Mouse (Mus musculus): ENCODE data around the gene Cdk15. TPM values are rescaled to one million over a fixed set of nuclear protein-coding genes. Genes with fewer than 3 reads are reported as not detected.

The Cdk15 gene
- total RNA-seq, 2 experiments from 2014 or later = not detected

GRCm38 (mm10) chr1:59321076-59321879 lies 64.6 kb downstream of the Cdk15 start:
- no peak for DNase-seq
- intact Hi-C loops (cut with DNase I) = loop anchor here (5.0 kb wide), 1 partner anchor 261 kb away; no protein-coding TSS in a partner anchor

DNA sequence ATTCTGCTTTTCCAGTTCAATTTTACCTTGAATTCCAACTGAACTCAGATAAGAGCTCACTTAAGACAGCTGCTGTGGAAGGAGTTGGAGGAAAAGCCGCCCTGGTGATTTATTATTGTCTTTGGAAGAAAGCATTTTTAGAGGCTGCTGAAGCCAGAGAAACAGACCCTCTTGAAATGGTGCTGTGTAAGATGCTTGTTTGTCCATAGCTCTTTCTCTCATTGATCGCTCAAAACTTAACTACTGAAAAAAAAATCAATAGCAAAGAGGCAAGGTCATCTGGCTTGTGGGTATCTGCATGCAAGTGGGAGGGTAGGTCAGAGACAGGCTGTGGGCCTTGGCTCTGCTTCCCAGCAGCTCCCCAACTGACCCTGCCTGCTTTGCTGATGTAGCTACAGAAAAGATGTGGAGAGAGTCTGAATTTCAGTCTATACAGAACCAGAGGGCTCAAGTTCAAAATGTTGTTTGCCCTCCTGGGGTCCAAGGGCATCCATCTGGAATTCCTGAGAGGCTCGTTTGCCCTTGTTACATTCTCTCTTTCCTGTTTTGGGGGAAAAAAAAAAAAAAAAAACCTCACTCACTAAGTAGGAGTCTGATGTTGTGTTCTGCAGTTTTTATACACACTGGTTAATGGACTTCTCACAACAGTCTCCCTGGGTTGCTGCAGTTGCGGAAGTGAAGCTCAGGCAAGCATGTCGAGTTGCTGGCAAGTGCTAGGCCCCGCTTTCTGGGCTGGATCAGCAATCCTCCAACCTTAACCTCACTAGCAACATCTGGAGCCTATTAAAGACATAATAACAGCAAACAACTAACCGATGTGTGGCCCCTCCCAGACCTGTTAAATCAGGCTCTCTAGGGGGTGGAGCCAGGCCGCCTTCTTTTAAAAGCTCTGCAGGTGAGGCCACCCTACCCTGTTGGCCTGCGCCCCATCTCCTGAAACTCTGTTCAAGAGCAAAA lies 65.5 kb downstream of the Cdk15 start:
- DNase-seq = no peak
- intact Hi-C loops (cut with DNase I) = loop anchor here (5.0 kb wide), 1 partner anchor 260 kb away; no protein-coding TSS in a partner anchor

DNA sequence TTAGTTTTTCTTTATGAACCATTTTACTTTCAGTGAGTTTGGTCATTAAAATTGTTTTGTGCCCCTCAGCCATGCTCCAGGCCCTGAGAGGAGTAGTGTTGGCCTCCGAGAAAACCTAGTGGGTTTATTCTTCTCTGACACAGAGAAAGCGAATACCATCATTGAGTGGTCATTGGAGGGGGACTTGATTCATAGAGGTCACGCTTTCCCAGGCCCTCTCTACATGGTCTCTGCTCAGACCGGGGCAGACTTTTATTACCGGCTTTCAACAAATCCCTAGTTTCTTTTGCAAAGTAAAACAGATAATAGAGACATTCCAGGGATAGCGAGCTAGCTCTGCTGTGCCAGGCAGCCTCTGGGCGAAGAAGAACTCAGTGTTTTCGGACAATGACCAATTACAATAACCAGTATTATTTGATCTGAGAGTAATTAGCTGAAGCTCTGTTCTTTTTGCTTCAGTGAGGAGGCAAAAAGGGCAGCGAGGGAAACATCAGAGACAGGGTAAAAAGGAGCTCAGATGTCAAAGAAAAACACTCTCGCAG lies 70.2 kb downstream of the Cdk15 start:
- intact Hi-C loops (cut with DNase I) = no loop called here
- DNase-seq = no peak

- DNase-seq = no peak
- intact Hi-C loops (cut with DNase I) = no loop called here
Observed at GRCm38 (mm10) chr1:59332737-59333385, 76.2 kb downstream of the Cdk15 start.

DNA sequence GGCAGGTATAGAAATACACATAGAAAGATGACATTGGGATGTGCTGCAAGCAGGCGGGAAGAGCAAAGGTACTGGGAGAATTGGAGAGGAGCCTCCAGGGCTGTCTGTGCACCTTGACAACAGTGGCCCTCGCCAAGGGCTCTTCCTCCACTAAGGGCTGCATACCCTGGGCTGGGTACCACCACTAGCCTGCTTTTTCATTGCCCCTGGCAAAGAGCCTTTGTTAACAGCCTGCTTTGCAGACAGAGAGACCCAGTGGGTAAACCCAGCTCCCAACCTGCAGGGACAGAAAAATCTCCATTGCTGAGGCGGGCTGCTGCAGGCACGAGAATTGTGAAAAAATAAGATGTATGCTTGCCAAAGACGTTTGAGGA lies 76.7 kb downstream of the Cdk15 start:
- intact Hi-C loops (cut with DNase I) = no loop called here
- no peak for DNase-seq

GRCm38 (mm10) chr1:59333860-59334561 lies 77.3 kb downstream of the Cdk15 start:
- intact Hi-C loops (cut with DNase I) = no loop called here
- no peak for DNase-seq

DNA sequence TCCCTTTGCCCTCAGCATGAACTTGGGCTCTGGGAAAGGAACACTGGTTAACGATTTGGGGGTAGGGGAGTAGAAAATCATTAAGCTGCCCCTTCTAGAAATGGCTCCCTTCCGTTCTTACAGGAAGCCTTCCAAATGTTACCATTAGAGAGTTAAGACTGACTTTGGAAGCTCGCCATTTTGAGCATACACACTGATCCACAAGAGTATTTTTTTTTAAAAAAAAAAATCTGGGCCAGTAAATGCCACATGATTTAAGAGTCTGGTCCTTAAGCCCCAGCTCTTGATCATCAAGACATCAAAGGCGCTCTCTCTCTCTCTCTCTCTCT lies 77.8 kb downstream of the Cdk15 start:
- intact Hi-C loops (cut with DNase I) = no loop called here
- DNase-seq = no peak

GRCm38 (mm10) chr1:59336256-59336655 lies 79.5 kb downstream of the Cdk15 start:
- DNase-seq = no peak
- intact Hi-C loops (cut with DNase I) = loop anchor here (5.0 kb wide), 1 partner anchor 76 kb away; no protein-coding TSS in a partner anchor

GRCm38 (mm10) chr1:59340814-59341588 lies 84.3 kb downstream of the Cdk15 start:
- no peak for DNase-seq

DNA sequence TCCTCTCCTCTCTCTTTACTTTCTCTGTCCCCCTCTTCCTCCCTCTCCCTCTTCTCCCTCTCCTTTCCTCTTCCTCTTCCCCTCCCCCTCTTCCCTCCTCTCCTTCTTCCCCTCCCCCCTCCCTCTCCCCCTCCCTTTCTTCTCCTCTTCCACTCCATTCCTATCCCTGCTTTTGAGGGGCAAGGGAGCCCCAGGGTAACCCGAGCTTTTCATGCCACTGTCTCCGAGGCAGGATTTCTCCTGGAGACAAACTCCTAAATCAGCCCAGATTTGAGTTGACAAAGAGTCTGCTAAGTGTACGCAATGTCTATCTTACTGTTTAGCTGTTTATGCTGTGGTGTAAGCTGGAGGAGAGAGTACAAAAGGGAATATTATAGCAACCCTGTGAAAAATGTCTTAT lies 85.0 kb downstream of the Cdk15 start:
- DNase-seq = no peak

More at GRCm38 (mm10) chr1:59340814-59341588, 84.3 kb downstream of the Cdk15 start:
- intact Hi-C loops (cut with DNase I) = no loop called here

DNA sequence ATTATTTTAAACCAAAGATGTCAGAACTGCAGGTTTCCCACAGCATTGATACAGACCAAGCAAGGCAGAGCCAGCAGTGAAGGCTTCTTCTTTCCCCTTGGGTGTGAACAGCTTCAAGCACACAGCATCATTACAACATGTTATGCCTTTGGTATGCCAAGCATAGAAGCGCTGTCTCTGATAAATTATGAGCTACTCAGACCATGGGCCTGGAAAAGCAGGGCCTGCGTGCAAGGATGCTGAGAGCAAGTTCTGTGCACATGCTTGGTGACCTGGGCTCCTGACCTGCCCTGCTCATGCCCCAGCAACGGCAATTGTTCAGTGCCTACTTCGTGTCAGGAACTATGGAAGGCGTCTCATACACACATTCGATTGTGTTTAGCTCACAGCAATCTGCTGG lies 85.4 kb downstream of the Cdk15 start:
- DNase-seq = no peak
- intact Hi-C loops (cut with DNase I) = no loop called here

More for the DNA sequence above, 85.0 kb downstream of the Cdk15 start:
- intact Hi-C loops (cut with DNase I) = no loop called here

DNA sequence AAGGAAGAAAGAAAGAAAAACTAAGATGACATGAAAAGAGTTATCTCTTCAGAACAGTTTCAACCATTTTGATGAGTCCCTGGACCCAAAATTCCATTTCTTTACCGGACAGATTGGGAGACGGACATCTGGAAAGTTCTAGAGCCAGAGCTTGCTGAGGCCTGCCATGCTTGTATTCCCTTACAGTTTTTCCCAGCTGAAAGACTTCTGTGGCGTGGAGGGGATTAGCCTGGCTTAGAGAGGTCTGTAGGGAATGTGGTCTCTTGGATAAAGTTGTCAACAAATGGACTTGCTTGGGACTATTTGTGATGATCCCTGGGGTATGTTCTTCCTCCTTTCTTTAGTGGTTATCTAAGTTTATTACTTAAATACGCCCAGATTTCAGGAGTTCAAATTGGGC lies 96.0 kb downstream of the Cdk15 start:
- intact Hi-C loops (cut with DNase I) = no loop called here
- no peak for DNase-seq

DNA sequence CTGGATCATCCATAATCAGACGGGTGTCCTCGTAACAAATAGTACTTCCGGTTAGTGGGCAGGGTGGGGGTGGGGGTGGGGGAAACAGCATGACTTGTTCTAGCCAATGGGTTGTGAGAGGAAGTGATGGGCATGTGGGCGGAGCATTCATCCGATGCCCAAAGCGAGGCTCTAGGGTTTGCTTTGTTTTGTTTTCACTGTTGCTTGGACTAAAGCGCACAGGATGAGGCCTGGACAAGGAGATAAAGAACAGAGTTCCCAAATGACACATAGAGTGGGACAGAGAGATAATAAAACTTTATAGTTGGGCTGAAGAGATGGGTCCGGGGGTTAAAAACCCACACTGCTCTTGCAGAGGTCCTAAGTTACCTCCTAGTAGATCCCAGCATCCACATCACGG lies 98.7 kb downstream of the Cdk15 start:
- intact Hi-C loops (cut with DNase I) = no loop called here

DNA sequence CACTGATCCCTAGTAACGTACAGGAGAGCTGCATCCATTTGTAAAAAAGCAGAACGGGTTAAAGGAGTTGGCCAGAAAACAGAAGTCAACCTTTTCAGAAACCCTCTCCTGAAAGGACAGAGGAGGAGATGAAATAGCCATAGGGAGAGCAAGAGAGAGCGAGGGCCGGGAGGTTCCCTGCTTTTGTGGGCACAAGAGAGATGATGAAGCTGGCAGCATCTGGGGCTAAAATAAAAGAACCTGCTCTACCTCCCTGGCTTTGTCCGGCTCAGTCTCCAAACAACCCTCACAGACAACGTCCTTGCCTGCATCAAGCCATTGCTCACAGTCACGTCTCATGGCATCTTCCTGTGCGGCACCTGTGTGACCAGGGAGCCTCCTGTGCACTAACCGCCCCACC lies 102.4 kb downstream of the Cdk15 start:
- no peak for DNase-seq
- intact Hi-C loops (cut with DNase I) = no loop called here

More for the DNA sequence above, 98.7 kb downstream of the Cdk15 start:
- no peak for DNase-seq

DNA sequence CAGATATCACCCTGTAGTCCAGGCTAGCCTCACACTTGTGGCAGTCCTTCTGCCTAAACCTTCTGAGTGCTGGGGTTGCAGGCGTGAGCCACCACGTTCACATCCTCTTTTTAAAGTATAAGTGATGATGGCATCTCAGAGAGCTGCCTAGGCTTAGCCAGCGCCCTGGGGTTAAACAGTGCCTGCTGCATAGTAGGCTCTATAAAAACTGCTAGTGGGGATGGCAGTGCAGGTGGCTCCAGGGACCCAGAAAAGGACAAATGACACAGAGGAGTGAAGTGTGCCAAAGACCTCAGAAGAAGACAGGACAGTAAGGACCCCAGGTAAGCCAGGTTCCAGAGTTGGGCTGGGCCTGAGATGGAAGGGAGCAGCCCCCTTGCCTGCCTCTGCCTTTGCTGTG lies 104.1 kb downstream of the Cdk15 start:
- intact Hi-C loops (cut with DNase I) = no loop called here
- no peak for DNase-seq

DNA sequence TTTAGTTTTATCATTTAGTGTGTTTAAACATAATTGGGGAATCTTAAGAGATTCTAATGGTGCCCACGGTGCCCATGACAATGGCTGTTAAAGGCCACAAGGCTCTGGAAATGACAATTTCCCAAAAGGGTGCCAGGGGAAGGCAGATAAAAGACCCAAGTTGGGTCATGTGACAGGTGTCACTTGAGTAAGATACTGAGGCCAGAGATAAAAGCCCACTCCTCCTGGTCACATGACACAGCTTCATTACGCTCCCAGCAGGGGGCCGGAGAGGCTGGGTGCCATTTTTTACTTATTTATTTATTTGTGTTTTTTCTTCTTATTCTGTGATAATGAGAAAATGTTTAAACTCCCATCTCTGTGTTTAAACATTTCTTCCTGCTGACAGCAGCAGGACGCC lies 104.8 kb downstream of the Cdk15 start:
- intact Hi-C loops (cut with DNase I) = no loop called here
- DNase-seq = no peak

- DNase-seq = no peak
- intact Hi-C loops (cut with DNase I) = no loop called here
Observed at GRCm38 (mm10) chr1:59361966-59362365, 105.3 kb downstream of the Cdk15 start.

GRCm38 (mm10) chr1:59364463-59365040 lies 107.8 kb downstream of the Cdk15 start:
- intact Hi-C loops (cut with DNase I) = no loop called here
- no peak for DNase-seq
